Mouse (Mus musculus) inflammation-experienced regulatory T-cells, adult 6 months (primary cell): ENCODE results near the gene Myoz1. TPM values are rescaled to one million over a fixed set of nuclear protein-coding genes. Genes with fewer than 3 reads are reported as not detected.
A peak's percentile ranks its signal among the peaks of the same experiment; 100 is the strongest.
"Not testable (repeated sequence)": the region's sequence is repeated elsewhere in the genome, so short reads cannot be mapped to it uniquely, and the experiment has no call there.

ENCODE experiments used
- ATAC-seq: one replicate; pipeline ENCODE4 v1.8.0; 2017
- polyA plus RNA-seq, 3 experiments: library from polyadenylated mRNA; unstranded; fragments of 100-300 nt; shearing (Covaris generic); gene quantifications; one replicate each; pipeline ENCODE4 v1.2.1; 2017

Gene Myoz1
- polyA plus RNA-seq = not detected

GRCm38 (mm10) chr14:20656361-20656760 is at the start of gene Myoz1:
Gene Myoz1, minus strand, starts transcription at chr14:20656540.
- no peak for ATAC-seq

- not testable (repeated sequence) for ATAC-seq
Observed at GRCm38 (mm10) chr14:20703461-20703860, 47.1 kb upstream of the Myoz1 start.

- ATAC-seq = peak; percentile 65
Observed at GRCm38 (mm10) chr14:20702741-20703381, 46.5 kb upstream of the Myoz1 start, which contains the start of gene Chchd1. Gene Chchd1, plus strand, starts transcription at chr14:20703006.

- no peak for ATAC-seq
Observed at GRCm38 (mm10) chr14:20702096-20702740, 45.9 kb upstream of the Myoz1 start.

GRCm38 (mm10) chr14:20701554-20701953 is 45.2 kb upstream of the Myoz1 start:
- no peak for ATAC-seq

- no peak for ATAC-seq
Observed at GRCm38 (mm10) chr14:20700362-20700761, 44.0 kb upstream of the Myoz1 start.

GRCm38 (mm10) chr14:20698515-20698914 is 42.2 kb upstream of the Myoz1 start:
- no peak for ATAC-seq

GRCm38 (mm10) chr14:20696986-20697385 is 40.6 kb upstream of the Myoz1 start:
- ATAC-seq = no peak

GRCm38 (mm10) chr14:20695761-20696520 is 39.6 kb upstream of the Myoz1 start:
- ATAC-seq = no peak

- ATAC-seq = peak; percentile 82
Observed at GRCm38 (mm10) chr14:20694884-20695760, 38.8 kb upstream of the Myoz1 start, which contains the start of gene Fut11. Gene Fut11, plus strand, starts transcription at chr14:20694968.

GRCm38 (mm10) chr14:20694185-20694883 is 38.0 kb upstream of the Myoz1 start:
- ATAC-seq = no peak

GRCm38 (mm10) chr14:20693589-20694101 is 37.3 kb upstream of the Myoz1 start:
- ATAC-seq = no peak

- ATAC-seq = no peak
Observed at GRCm38 (mm10) chr14:20691772-20692171, 35.4 kb upstream of the Myoz1 start.

- ATAC-seq = peak; percentile 77
Observed at GRCm38 (mm10) chr14:20689009-20689408, 32.7 kb upstream of the Myoz1 start.

GRCm38 (mm10) chr14:20686576-20686975 is 30.2 kb upstream of the Myoz1 start:
- no peak for ATAC-seq

- peak; percentile 98 for ATAC-seq
Observed at GRCm38 (mm10) chr14:20682498-20682897, 26.2 kb upstream of the Myoz1 start.

GRCm38 (mm10) chr14:20681742-20682141 is 25.4 kb upstream of the Myoz1 start:
- no peak for ATAC-seq

GRCm38 (mm10) chr14:20677906-20678305 is 21.6 kb upstream of the Myoz1 start:
- no peak for ATAC-seq

GRCm38 (mm10) chr14:20674064-20674833 is 17.9 kb upstream of the Myoz1 start, which contains the start of gene Sec24c:
Gene Sec24c, plus strand, starts transcription at chr14:20674308.
- ATAC-seq = peak; percentile 93

- ATAC-seq = peak; percentile 36
Observed at GRCm38 (mm10) chr14:20673735-20674063, 17.4 kb upstream of the Myoz1 start.

- no peak for ATAC-seq
Observed at GRCm38 (mm10) chr14:20672990-20673389, 16.6 kb upstream of the Myoz1 start.
